Mouse (Mus musculus): Measurements from ENCODE around the gene Galntl6. TPM values are rescaled to one million over a fixed set of nuclear protein-coding genes. Genes with fewer than 3 reads are reported as not detected.
"Not testable (repeated sequence)": the region's sequence is repeated elsewhere in the genome, so short reads cannot be mapped to it uniquely, and the experiment has no call there.

Gene Galntl6
- polyA plus RNA-seq, 1 experiment from 2014 or later = 6.8 TPM

DNA sequence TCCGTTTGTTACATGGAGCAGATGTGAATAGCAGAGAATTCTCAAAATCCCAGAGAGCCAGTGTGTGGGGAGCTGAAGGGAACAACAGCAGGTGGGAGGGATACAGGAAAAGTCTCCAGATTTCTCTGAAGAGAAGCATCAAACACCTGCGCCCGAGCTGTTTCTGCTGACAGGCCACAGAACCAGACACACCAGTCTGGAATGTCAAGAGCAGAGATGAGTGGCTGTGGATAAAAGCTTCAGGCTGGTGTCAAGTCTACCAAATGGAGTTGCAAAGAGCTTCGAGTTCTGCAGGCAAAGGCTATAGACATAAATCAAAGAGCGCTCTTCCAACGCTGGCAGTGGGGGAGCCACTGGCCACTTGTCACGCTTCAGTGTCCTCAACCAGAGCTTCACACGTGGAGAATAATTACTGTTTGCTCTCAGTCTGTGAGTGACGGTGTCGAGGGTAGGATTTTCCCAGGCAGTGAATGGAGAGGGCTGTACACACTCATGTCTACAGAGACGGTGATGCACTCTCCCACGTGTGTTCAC is 1139.6 kb downstream of the Galntl6 start:
- no peaks in the 10 kb centered on the region for H3K36me3 ChIP-seq
- no peaks in the 10 kb centered on the region for H3K9me3 ChIP-seq
- peaks cover 13% of the 10 kb centered on the region; the same call in 1 of the 2 replicates for H3K27me3 ChIP-seq
- H3K9ac ChIP-seq (replicated peaks) = no peak overlapping the region
- H3K4me2 ChIP-seq (replicated peaks) = no peak overlapping the region
- peak; percentile 88 for ATAC-seq
- no peak overlapping the region for H3K4me3 ChIP-seq (replicated peaks)
- H3K27ac ChIP-seq = no peak overlapping the region
- WGBS = 27% methylated on average over 12 of the region's 12 CpGs
- peaks cover 7% of the 10 kb centered on the region; the same call in 1 of the 2 replicates for H3K4me1 ChIP-seq (replicated peaks)

DNA sequence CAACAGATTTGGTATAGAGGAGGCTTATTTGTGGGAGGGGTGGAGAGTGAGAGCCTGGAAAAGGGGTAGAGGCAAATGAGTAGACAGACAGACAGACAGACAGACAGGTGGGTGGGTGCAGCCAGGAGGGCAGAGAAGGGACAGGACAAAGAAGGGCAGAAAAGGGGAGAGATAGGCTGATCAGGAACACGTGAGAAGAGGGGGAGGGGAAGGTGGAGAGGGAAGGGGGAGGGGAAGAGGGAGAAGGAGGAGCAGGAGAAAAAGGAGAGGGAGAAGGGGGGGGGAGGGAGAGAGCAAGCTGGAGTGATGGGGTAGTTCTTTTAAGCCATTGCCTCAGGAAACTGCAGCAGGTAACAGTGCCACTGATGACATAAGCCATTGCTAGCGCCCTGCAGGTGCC is 1144.9 kb downstream of the Galntl6 start:
- no peak overlapping the region for H3K27ac ChIP-seq
- no peaks in the 10 kb centered on the region for H3K9me3 ChIP-seq
- WGBS = 36% methylated on average over 2 of the region's 2 CpGs
- ATAC-seq = no peak
- no peaks in the 10 kb centered on the region for H3K36me3 ChIP-seq
- no peak overlapping the region for H3K4me2 ChIP-seq (replicated peaks)
- no peak overlapping the region for H3K9ac ChIP-seq (replicated peaks)
- no peak overlapping the region for H3K4me3 ChIP-seq (replicated peaks)
- peaks cover 13% of the 10 kb centered on the region for H3K4me1 ChIP-seq (replicated peaks)
- peaks cover 11% of the 10 kb centered on the region; the same call in 1 of the 2 replicates for H3K27me3 ChIP-seq

DNA sequence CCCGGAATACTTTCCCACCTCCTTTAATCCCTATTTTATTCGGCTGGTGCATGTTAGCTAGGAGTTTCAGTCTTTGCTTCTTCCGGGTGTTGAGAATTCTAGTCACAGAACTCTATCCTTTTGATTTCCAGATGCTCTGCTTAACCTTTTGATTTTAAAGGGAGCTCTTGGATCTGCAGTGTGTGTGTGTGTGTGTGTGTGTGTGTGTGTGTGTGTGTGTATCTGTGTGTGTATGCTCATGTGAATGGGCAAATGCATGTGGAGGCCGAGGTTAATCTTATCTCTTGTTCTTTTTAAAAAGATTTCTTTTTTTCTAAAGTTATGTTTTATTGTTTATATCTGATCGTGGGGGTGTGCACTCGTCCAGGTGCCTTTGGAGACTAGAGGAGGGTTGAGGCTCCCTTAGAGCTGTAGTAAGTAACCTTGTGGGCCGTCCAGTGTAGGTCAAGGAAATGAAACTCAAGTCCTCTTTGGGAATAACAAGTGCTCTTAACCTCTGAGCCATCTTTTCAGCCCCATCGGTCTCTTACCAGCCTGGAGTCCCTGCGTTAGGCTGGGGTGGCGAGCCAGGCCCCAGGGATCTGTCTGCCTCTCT is 1145.9 kb downstream of the Galntl6 start:
- Histone ChIP-seq H3K9ac (replicated peaks) (no peak overlapping the region), H3K27ac (no peak overlapping the region; the same call in 1 of the 2 replicates), H3K36me3 (no peaks in the 10 kb centered on the region), H3K4me2 (replicated peaks) (peak overlapping the region; percentile 41), H3K4me1 (replicated peaks) (peaks cover 12% of the 10 kb centered on the region), H3K9me3 (no peaks in the 10 kb centered on the region), H3K27me3 (peaks cover 11% of the 10 kb centered on the region; the same call in 1 of the 2 replicates), H3K4me3 (replicated peaks) (0 out of 2 replicates have a peak overlapping the region, but pooled peaks have one; percentile 7)
- 34% methylated on average over 10 of the region's 10 CpGs for WGBS
- peak; percentile 40; the same call in 1 of the 2 replicates for ATAC-seq

DNA sequence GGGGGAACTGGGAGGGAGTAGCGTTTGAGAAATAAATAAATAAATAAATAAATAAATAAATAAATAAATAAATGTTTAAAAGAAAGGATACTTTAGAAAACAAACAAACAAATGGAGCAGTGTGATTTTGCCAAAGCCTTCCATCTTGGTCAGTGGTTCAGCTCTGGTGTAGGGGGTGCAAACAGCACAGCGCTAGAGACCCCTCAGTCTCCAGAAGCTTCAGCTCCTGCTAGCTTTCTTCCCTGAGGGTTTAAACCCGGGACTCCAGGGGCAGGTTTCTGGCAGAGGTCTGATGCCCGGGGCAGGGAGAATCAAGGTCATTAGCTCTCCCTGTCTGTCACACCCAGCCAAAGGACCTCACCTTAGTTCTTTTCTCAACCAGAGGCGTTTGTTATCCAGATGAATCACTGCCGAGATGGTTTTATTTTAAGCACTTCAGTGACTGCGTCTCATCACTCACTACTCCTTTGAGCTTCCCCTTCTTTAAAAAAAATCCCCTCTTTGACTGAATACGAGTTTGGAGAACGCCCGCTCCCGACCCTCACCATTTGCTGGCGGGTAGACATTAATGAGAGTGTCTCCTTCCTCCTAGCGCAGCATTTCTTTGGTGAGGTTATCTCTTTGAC is 1146.6 kb downstream of the Galntl6 start:
- Histone ChIP-seq H3K4me2 (replicated peaks) (peak overlapping the region; percentile 41), H3K4me3 (replicated peaks) (0 out of 2 replicates have a peak overlapping the region, but pooled peaks have one; percentile 7), H3K9me3 (no peaks in the 10 kb centered on the region), H3K27me3 (peaks cover 11% of the 10 kb centered on the region; the same call in 1 of the 2 replicates), H3K9ac (replicated peaks) (no peak overlapping the region), H3K27ac (no peak overlapping the region), H3K4me1 (replicated peaks) (peaks cover 12% of the 10 kb centered on the region), H3K36me3 (no peaks in the 10 kb centered on the region)
- WGBS = 14% methylated on average over 13 of the region's 13 CpGs
- peak; percentile 76 for ATAC-seq

DNA sequence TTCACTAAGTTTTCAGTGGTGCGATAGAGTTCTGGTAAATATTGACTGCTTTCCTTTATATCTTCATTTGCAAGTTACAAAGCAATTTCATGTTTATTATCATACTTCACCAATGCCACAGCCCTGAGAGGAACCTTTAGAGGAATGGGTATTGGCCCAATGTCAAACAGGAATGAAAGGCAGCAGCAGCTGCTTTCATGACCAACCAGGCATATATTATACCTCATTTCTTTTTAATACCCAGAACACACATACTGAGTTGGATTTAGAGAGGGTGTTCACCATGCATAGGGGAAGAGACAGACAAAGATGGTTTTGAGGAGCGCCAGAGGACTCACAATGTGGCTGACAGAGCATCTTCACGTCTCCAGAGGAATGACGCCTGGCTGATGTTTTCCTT is 1147.2 kb downstream of the Galntl6 start:
- 72% methylated on average over 4 of the region's 4 CpGs for WGBS
- 0 out of 2 replicates have a peak, but pooled peaks cover 8% of the 10 kb centered on the region for H3K27me3 ChIP-seq
- ATAC-seq = no peak
- H3K36me3 ChIP-seq = no peaks in the 10 kb centered on the region
- H3K27ac ChIP-seq = no peak overlapping the region
- no peak overlapping the region for H3K4me2 ChIP-seq (replicated peaks)
- no peak overlapping the region for H3K9ac ChIP-seq (replicated peaks)
- H3K4me3 ChIP-seq (replicated peaks) = no peak overlapping the region
- H3K4me1 ChIP-seq (replicated peaks) = peaks cover 12% of the 10 kb centered on the region
- H3K9me3 ChIP-seq = no peaks in the 10 kb centered on the region

DNA sequence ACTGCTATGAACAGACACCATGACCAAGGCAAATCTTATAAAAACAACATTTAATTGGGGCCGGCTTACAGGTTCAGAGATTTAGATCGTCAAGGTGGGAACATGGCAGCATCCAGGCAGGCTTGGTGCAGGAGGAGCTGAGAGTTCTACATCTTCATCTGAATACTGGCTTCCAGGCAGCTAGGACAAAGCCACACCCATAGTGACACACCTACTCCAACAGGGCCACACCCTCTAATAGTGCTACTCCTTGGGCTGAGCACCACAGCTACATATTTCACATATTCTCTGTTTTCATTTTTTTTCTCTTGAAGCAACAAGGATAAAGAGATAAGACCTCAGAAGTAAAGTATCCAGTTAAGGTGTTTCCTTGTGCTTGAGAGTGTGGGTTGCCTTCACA is 1149.8 kb downstream of the Galntl6 start:
- not testable (repeated sequence) for ATAC-seq; H3K27me3 ChIP-seq; H3K4me3 ChIP-seq (replicated peaks); H3K4me2 ChIP-seq (replicated peaks); H3K36me3 ChIP-seq; H3K9me3 ChIP-seq; H3K27ac ChIP-seq; H3K9ac ChIP-seq (replicated peaks)
- WGBS = 90% methylated on average over 2 of the region's 2 CpGs
- peaks cover 12% of the 10 kb centered on the region for H3K4me1 ChIP-seq (replicated peaks)

DNA sequence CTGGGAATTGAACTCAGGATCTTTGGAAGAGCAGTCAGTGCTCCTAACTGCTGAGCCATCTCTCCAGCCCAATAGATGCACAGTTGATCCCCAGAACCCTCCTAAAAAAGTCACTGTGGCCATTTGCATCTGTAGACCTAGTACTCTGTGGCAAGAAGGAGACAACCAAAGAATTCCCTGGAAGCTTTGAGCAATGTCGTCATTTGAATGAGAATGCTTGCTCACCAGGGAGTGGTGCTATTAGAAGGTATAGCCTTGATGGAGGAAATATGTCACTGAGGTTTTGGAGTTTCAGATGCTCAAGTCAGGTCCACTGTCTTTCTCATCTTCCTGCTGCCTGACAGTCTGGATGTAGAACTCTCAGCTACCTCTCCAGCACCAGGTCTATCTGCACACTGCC is 1151.5 kb downstream of the Galntl6 start:
- Histone ChIP-seq H3K4me1 (replicated peaks) (peaks cover 3% of the 10 kb centered on the region), H3K4me2 (replicated peaks) (no peak overlapping the region), H3K36me3 (no peaks in the 10 kb centered on the region), H3K27ac (no peak overlapping the region), H3K27me3 (no peaks in the 10 kb centered on the region), H3K4me3 (replicated peaks) (no peak overlapping the region), H3K9me3 (no peaks in the 10 kb centered on the region), H3K9ac (replicated peaks) (no peak overlapping the region)
- whole genome bisulfite sequencing = 71% methylated on average over 1 of the region's 1 CpGs
- ATAC-seq = no peak

DNA sequence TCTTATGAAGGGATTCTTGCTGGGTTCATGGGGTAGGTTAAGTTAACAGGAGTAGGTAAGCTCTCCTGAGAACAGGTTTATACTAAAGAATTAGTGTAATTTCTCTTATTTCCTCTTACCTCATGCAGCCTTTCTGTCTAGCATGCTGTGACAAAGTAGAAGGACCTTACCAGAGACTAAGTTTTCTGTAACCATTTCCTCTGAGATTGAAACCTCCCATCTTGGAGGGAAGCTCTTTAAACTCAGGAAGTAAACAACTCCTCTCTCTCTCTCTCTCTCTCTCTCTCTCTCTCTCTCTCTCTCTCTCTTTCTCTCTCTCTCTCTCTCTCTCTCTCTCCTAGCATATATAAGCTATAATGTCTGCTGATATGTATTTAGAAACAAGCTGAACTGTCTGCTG is 1153.6 kb downstream of the Galntl6 start:
- H3K27me3 ChIP-seq = no peaks in the 10 kb centered on the region
- no peak overlapping the region for H3K4me2 ChIP-seq (replicated peaks)
- H3K4me3 ChIP-seq (replicated peaks) = no peak overlapping the region
- no peaks in the 10 kb centered on the region for H3K36me3 ChIP-seq
- H3K4me1 ChIP-seq (replicated peaks) = no peaks in the 10 kb centered on the region
- H3K27ac ChIP-seq = no peak overlapping the region
- H3K9ac ChIP-seq (replicated peaks) = no peak overlapping the region
- ATAC-seq = no peak
- H3K9me3 ChIP-seq = no peaks in the 10 kb centered on the region

DNA sequence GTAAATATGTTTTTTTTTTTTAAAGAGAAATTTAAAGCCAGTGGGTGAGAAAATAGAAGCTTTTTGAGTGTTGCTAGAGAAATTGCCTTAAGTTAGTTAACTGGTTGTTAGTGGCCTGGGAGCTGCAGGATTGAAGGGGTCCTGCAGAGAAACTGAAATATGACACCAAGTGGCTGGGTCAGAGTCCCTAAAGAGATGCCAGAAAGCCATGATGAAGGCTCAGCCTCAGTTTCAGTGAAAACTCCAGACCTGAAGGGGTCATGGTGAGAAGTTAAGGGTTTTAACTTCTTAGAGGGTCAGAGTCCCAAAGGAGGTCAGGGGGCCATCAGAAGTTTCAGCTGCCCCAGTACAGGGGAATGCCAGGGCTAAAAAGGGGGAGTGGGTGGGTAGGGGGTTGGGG is 1155.0 kb downstream of the Galntl6 start:
- H3K4me1 ChIP-seq (replicated peaks) = no peaks in the 10 kb centered on the region
- H3K27me3 ChIP-seq = no peaks in the 10 kb centered on the region
- H3K9ac ChIP-seq (replicated peaks) = no peak overlapping the region
- no peak overlapping the region for H3K27ac ChIP-seq
- H3K4me2 ChIP-seq (replicated peaks) = no peak overlapping the region
- H3K36me3 ChIP-seq = no peaks in the 10 kb centered on the region
- no peak overlapping the region for H3K4me3 ChIP-seq (replicated peaks)
- ATAC-seq = no peak
- H3K9me3 ChIP-seq = no peaks in the 10 kb centered on the region

DNA sequence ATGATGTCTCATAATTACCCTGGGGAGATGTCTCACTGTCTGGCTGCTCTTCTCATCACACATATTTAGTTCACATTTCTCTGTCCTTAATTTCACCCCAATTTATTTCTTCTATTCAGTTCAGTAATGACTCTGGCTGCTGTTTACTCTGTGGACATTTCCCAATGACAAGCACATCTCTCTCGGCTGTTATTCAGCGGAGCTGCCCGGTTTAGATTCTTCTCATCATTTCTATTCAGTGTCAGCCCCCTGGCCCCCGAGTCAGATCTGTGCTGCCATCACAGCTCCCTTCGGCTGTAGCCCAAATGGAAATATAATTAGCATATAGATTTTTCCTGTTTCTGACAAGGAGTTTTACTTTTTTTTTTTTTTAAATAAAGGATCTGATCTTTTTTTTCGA is 1158.4 kb downstream of the Galntl6 start:
- Histone ChIP-seq H3K27ac (no peak overlapping the region), H3K4me1 (replicated peaks) (no peaks in the 10 kb centered on the region), H3K27me3 (no peaks in the 10 kb centered on the region), H3K9me3 (no peaks in the 10 kb centered on the region), H3K36me3 (no peaks in the 10 kb centered on the region), H3K4me2 (replicated peaks) (no peak overlapping the region), H3K9ac (replicated peaks) (no peak overlapping the region), H3K4me3 (replicated peaks) (no peak overlapping the region)
- 42% methylated on average over 6 of the region's 6 CpGs for WGBS
- peak; percentile 69 for ATAC-seq

DNA sequence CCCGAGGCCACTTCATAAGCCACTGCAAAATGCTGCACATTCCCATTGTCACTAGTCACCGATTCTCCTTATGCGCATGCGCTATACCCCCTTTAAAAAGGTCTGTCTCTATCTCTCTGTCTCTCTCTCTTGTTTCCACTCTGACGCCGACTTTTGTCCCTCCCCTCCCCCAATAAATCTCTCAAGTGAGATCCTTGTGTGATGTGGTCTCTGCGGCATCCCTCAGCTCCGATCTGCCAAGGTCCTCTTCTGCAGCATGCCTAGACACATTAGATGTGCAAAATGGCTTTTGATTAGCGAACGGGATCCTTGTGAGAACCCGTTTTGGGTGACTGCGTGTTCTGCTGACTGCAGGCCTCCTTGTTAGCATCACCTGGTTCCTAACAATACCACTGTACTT is 1168.8 kb downstream of the Galntl6 start:
- H3K4me3 ChIP-seq (replicated peaks) = no peak overlapping the region
- no peaks in the 10 kb centered on the region for H3K9me3 ChIP-seq
- no peaks in the 10 kb centered on the region for H3K27me3 ChIP-seq
- no peaks in the 10 kb centered on the region for H3K36me3 ChIP-seq
- H3K27ac ChIP-seq = no peak overlapping the region
- ATAC-seq = no peak
- no peak overlapping the region for H3K4me2 ChIP-seq (replicated peaks)
- no peaks in the 10 kb centered on the region for H3K4me1 ChIP-seq (replicated peaks)
- no peak overlapping the region for H3K9ac ChIP-seq (replicated peaks)
- 91% methylated on average over 12 of the region's 12 CpGs for WGBS

DNA sequence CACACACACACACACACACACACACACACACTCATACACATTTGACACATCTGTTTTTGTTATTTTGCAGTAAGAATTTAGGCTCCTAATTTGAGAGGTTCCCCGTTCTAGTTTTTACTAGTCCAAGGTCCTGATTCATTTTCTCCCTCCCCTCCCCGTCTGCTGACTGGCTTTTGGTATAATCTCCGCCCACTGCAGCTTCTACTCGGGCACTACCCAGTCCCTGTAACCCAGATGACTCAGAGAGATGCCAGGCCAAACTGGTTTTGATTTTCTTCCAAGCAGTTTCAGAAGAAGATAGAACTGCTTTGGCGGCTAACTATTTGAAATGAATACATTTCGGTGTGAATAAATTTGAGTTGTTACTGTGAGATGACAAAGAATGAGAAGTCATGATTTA is 1170.5 kb downstream of the Galntl6 start:
- ATAC-seq = no peak
- Histone ChIP-seq H3K4me3 (replicated peaks) (no peak overlapping the region), H3K27me3 (no peaks in the 10 kb centered on the region), H3K4me2 (replicated peaks) (no peak overlapping the region), H3K27ac (no peak overlapping the region), H3K9ac (replicated peaks) (no peak overlapping the region), H3K36me3 (no peaks in the 10 kb centered on the region), H3K9me3 (no peaks in the 10 kb centered on the region), H3K4me1 (replicated peaks) (no peaks in the 10 kb centered on the region)
- 68% methylated on average over 6 of the region's 6 CpGs for WGBS
